Mouse (Mus musculus) stomach, postnatal 0 days (tissue): Measurements from ENCODE around the gene Phf19.

Source experiments
- CTCF ChIP-seq: IDR thresholded peaks from 2 replicates; pipeline ENCODE4 v1.5.1; 2016; ENCODE audit warnings: antibody characterized with exemption, low read depth, mild to moderate bottlenecking, moderate library complexity
- EP300 ChIP-seq: optimal IDR thresholded peaks from 2 replicates; pipeline ENCODE3; 2016; ENCODE audit warnings: antibody characterized with exemption

GRCm38 (mm10) chr2:34962211-34962610 is 48.4 kb upstream of the Phf19 start:
- no peak for TF ChIP-seq CTCF
- TF ChIP-seq EP300: no peak
